Mouse (Mus musculus): ENCODE results near the gene Hdgfl2. TPM values are rescaled to one million over a fixed set of nuclear protein-coding genes. Genes with fewer than 3 reads are reported as not detected.
"Not testable (repeated sequence)": the region's sequence is repeated elsewhere in the genome, so short reads cannot be mapped to it uniquely, and the experiment has no call there.

The Hdgfl2 gene
- polyA plus RNA-seq, 1 experiment: 109 TPM

GRCm38 (mm10) chr17:56102158-56102557 is 22.7 kb downstream of the Hdgfl2 start:
- H3K4me3 ChIP-seq (replicated peaks; ENCODE audit: insufficient read depth, low read depth, low read length): no peak overlapping the region
- no peak overlapping the region for H3K27ac ChIP-seq (ENCODE audit: insufficient read depth, low read length)
- DNase-seq: no peak
- TF ChIP-seq POLR2A (IDR thresholded peaks at IDR 0.05; ENCODE audit: borderline replicate concordance, insufficient read depth, low read length) (no peak), CTCF (IDR thresholded peaks at IDR 0.05; ENCODE audit: borderline replicate concordance, insufficient read depth, low read depth, low read length) (no peak)
- H3K27me3 ChIP-seq (ENCODE audit: control insufficient read depth, insufficient read depth, low read length): no peaks in the 10 kb centered on the region
- H3K4me1 ChIP-seq (ENCODE audit: control insufficient read depth, insufficient read depth, low read length): no peaks in the 10 kb centered on the region
- WGBS: 90% methylated on average over 5 of the region's 5 CpGs

GRCm38 (mm10) chr17:56102927-56103326 is 23.5 kb downstream of the Hdgfl2 start:
- no peaks in the 10 kb centered on the region for H3K4me1 ChIP-seq (ENCODE audit: control insufficient read depth, insufficient read depth, low read length)
- WGBS: 81% methylated on average over 9 of the region's 9 CpGs
- no peak overlapping the region for H3K27ac ChIP-seq (ENCODE audit: insufficient read depth, low read length)
- no peak overlapping the region for H3K4me3 ChIP-seq (replicated peaks; ENCODE audit: insufficient read depth, low read depth, low read length)
- no peak for DNase-seq
- TF ChIP-seq POLR2A (IDR thresholded peaks at IDR 0.05; ENCODE audit: borderline replicate concordance, insufficient read depth, low read length) (no peak), CTCF (IDR thresholded peaks at IDR 0.05; ENCODE audit: borderline replicate concordance, insufficient read depth, low read depth, low read length) (no peak)
- H3K27me3 ChIP-seq (ENCODE audit: control insufficient read depth, insufficient read depth, low read length): no peaks in the 10 kb centered on the region

GRCm38 (mm10) chr17:56103465-56104285 is 24.2 kb downstream of the Hdgfl2 start:
- DNase-seq: no peak
- Histone ChIP-seq H3K4me3 (replicated peaks; ENCODE audit: insufficient read depth, low read depth, low read length) (no peak overlapping the region), H3K27me3 (ENCODE audit: control insufficient read depth, insufficient read depth, low read length) (no peaks in the 10 kb centered on the region), H3K4me1 (ENCODE audit: control insufficient read depth, insufficient read depth, low read length) (no peaks in the 10 kb centered on the region), H3K27ac (ENCODE audit: insufficient read depth, low read length) (no peak overlapping the region)
- no peak for TF ChIP-seq POLR2A (IDR thresholded peaks at IDR 0.05; ENCODE audit: borderline replicate concordance, insufficient read depth, low read length)
- no peak for TF ChIP-seq CTCF (IDR thresholded peaks at IDR 0.05; ENCODE audit: borderline replicate concordance, insufficient read depth, low read depth, low read length)
- WGBS: 94% methylated on average over 8 of the region's 8 CpGs

- H3K27ac ChIP-seq (ENCODE audit: insufficient read depth, low read length); H3K4me3 ChIP-seq (replicated peaks; ENCODE audit: insufficient read depth, low read depth, low read length); H3K4me1 ChIP-seq (ENCODE audit: control insufficient read depth, insufficient read depth, low read length); DNase-seq; H3K27me3 ChIP-seq (ENCODE audit: control insufficient read depth, insufficient read depth, low read length): not testable (repeated sequence)
- 83% methylated on average over 5 of the region's 5 CpGs for WGBS
Measured at GRCm38 (mm10) chr17:56104821-56105220, 25.4 kb downstream of the Hdgfl2 start.

- WGBS: 94% methylated on average over 4 of the region's 4 CpGs
- not testable (repeated sequence) for H3K4me1 ChIP-seq (ENCODE audit: control insufficient read depth, insufficient read depth, low read length); DNase-seq; H3K27ac ChIP-seq (ENCODE audit: insufficient read depth, low read length); H3K27me3 ChIP-seq (ENCODE audit: control insufficient read depth, insufficient read depth, low read length); H3K4me3 ChIP-seq (replicated peaks; ENCODE audit: insufficient read depth, low read depth, low read length)
Measured at GRCm38 (mm10) chr17:56106436-56106835, 27.0 kb downstream of the Hdgfl2 start.

GRCm38 (mm10) chr17:56106981-56107380 is 27.5 kb downstream of the Hdgfl2 start:
- H3K4me1 ChIP-seq (ENCODE audit: control insufficient read depth, insufficient read depth, low read length): no peaks in the 10 kb centered on the region
- no peaks in the 10 kb centered on the region for H3K27me3 ChIP-seq (ENCODE audit: control insufficient read depth, insufficient read depth, low read length)
- no peak overlapping the region for H3K27ac ChIP-seq (ENCODE audit: insufficient read depth, low read length)
- H3K4me3 ChIP-seq (replicated peaks; ENCODE audit: insufficient read depth, low read depth, low read length): no peak overlapping the region
- TF ChIP-seq CTCF (IDR thresholded peaks at IDR 0.05; ENCODE audit: borderline replicate concordance, insufficient read depth, low read depth, low read length) (no peak), POLR2A (IDR thresholded peaks at IDR 0.05; ENCODE audit: borderline replicate concordance, insufficient read depth, low read length) (no peak)
- 87% methylated on average over 4 of the region's 4 CpGs for WGBS
- no peak for DNase-seq

- TF ChIP-seq CTCF (IDR thresholded peaks at IDR 0.05; ENCODE audit: borderline replicate concordance, insufficient read depth, low read depth, low read length) (no peak), POLR2A (IDR thresholded peaks at IDR 0.05; ENCODE audit: borderline replicate concordance, insufficient read depth, low read length) (no peak)
- Histone ChIP-seq H3K4me3 (replicated peaks; ENCODE audit: insufficient read depth, low read depth, low read length) (no peak overlapping the region), H3K27me3 (ENCODE audit: control insufficient read depth, insufficient read depth, low read length) (no peaks in the 10 kb centered on the region), H3K4me1 (ENCODE audit: control insufficient read depth, insufficient read depth, low read length) (no peaks in the 10 kb centered on the region), H3K27ac (ENCODE audit: insufficient read depth, low read length) (peak overlapping the region; percentile 73; the same call in 1 of the 2 replicates)
- WGBS: 66% methylated on average over 2 of the region's 2 CpGs
- DNase-seq: no peak
Measured at GRCm38 (mm10) chr17:56107736-56108135, 28.3 kb downstream of the Hdgfl2 start.

- DNase-seq: peak in 1 of 2 experiments; percentile 55
- Histone ChIP-seq H3K4me3 (replicated peaks; ENCODE audit: insufficient read depth, low read depth, low read length) (no peak overlapping the region), H3K4me1 (ENCODE audit: control insufficient read depth, insufficient read depth, low read length) (no peaks in the 10 kb centered on the region), H3K27ac (ENCODE audit: insufficient read depth, low read length) (peak overlapping the region; percentile 73), H3K27me3 (ENCODE audit: control insufficient read depth, insufficient read depth, low read length) (no peaks in the 10 kb centered on the region)
- TF ChIP-seq CTCF (IDR thresholded peaks at IDR 0.05; ENCODE audit: borderline replicate concordance, insufficient read depth, low read depth, low read length) (no peak), POLR2A (IDR thresholded peaks at IDR 0.05; ENCODE audit: borderline replicate concordance, insufficient read depth, low read length) (0 out of 2 replicates have a peak, but pooled peaks have one; percentile 11)
- WGBS: 44% methylated on average over 6 of the region's 6 CpGs
Measured at GRCm38 (mm10) chr17:56108334-56109044, 29.1 kb downstream of the Hdgfl2 start.
